Mouse (Mus musculus): ENCODE results near the gene Crygb.
"Not testable (repeated sequence)": the region's sequence is repeated elsewhere in the genome, so short reads cannot be mapped to it uniquely, and the experiment has no call there.

The Crygb gene

DNA sequence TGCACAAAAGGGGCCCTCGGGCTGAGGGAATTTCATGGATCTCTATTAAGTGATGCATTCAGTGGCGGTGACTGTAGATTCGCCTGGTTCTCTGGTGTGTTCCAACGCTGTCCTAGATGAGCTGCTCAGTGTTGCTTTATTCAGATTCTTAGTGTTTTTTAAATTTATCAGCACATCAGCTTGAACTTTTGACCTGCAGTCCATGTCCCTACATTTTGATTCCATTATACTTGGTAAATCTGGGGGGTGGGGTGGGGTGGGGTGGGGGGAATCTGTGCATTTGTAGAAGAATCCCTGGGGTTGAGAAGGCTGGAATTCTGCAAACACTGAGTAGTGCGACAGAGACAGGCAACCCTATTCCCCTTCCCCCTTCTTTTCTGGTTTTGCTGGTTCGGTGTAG, 8.5 kb downstream of the Crygb start, which contains the start of gene Crygc:
Crygc (minus strand) TSS at position 101 of the 400 bp plus-strand sequence.
- DNase-seq (ENCODE audit: low read depth in 1 of 2, low spot score in 2 of 2) = no peak

DNA sequence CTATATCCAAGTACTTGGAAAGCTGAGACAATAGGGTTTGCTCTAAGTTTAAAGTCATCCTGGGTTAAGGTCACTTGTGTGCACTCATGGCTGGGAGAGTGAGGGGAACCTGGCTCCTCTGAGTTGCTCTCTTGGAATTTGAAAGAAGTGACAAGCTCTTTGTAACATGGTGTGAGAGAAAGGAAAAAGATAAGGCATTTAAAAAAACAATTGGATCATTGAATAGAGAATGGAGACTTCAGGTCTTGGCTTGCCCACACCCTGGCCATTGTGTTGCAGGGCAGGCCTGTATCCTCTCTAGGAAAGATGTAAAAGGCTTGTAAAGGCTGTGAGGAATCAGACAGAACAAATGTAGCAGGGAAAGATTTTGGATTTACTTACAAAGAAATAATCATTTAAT, 14.2 kb downstream of the Crygb start:
- no peak for DNase-seq (ENCODE audit: low read depth in 1 of 2, low spot score in 2 of 2)

DNA sequence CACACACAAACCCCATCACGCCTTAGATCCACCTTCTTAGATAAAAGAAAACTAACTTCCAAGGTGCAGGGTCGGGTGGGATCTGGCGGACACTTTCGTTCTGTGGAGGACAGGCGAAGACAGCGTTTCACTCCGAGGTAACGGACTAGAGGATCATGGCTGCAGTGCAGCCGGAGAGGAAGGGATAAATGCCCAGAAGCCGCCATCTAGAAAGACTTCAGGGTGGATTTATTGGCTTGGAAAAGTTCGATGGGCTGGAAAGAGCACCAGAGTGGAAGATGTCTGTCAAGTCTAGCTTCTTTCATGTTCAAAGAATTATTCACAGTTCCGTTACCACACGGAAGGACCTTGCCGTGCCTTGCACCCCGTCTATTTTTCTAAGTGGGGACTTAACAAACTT, 17.9 kb downstream of the Crygb start:
- DNase-seq (ENCODE audit: low read depth in 1 of 2, low spot score in 2 of 2) = no peak

DNA sequence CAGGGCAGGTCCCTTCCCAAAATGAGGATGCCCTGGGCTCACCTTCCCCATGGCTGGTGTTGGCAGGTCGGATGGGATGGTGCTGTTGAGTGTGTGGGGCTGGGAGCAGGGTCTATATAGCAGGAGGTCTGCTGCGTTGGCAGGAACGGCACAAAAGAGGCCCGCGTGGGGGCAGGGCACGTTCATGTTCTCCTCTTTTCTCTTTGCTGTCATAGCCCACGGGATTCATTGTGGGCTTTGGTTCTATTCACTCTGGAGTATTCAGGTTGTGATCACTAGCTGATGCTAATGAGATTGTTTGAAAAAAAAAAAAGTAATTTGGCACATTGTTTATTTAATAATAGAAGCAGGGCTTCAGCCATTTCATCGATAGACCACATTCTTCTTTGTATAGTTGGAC, 18.7 kb downstream of the Crygb start, which contains the start of gene Crygd:
Crygd (minus strand) TSS at position 101 of the 400 bp plus-strand sequence.
- DNase-seq (ENCODE audit: low read depth in 1 of 2, low spot score in 2 of 2) = no peak

DNA sequence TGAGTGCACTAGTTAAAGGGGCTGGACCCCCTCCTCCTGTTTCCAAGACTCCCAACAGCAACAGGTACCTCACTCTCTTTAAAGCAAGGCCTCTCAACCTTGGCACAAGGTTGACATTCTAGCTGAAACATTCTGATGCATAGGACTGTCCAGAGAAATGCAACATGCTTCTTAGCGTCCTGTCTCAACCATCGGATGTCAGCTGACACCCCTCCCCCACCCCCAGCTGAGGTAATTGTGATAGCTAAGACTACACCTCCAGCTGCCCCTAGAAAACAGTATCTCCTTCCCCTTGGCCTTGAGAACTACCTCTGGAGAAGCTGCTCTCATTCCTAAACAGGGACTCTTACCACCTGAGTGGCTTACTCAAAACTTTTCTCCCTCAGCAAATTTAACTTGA, 29.9 kb downstream of the Crygb start:
- no peak for DNase-seq (ENCODE audit: low read depth in 1 of 2, low spot score in 2 of 2)

DNA sequence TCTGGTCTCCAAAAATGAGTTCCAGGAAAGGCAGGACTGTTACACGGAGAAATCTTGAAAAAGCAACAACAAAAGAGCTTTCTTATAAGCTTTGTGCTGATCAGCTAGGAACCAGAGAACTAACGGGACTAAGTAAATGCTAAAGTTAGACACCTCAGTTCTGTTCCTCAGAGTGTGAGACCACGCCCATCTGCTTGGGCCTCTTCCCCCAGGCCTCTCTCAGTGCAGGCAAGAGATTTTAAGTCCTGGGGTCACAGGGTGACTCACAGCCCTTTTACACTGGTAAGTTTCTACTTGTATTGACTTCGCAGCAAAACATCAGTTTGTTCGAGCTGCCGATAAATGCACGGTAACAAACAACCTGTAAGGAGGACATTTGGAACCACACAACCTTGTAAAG, 30.4 kb downstream of the Crygb start:
- no peak for DNase-seq (ENCODE audit: low read depth in 1 of 2, low spot score in 2 of 2)

DNA sequence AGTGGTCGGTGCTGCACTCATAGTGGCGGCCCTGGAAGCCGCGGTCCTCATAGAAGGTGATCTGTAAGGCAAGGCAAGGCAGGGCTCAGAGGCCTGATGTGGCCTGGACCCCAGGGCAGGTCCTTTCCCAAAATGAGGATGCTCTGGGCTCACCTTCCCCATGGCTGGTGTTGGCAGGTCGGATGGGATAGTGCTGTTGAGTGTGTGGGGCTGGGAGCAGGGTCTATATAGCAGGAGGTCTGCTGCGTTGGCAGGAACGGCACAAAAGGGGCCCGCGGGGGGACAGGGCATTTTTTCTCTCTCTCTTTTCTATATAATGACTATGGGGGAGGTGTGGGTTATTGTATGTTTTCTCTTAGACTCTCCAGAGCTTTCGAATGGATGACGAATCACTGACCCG, 31.1 kb downstream of the Crygb start, which contains the start of gene Cryge:
Cryge (minus strand) TSS at position 198 of the 400 bp plus-strand sequence.
- not testable (repeated sequence) for DNase-seq (ENCODE audit: low read depth in 1 of 2, low spot score in 2 of 2)

DNA sequence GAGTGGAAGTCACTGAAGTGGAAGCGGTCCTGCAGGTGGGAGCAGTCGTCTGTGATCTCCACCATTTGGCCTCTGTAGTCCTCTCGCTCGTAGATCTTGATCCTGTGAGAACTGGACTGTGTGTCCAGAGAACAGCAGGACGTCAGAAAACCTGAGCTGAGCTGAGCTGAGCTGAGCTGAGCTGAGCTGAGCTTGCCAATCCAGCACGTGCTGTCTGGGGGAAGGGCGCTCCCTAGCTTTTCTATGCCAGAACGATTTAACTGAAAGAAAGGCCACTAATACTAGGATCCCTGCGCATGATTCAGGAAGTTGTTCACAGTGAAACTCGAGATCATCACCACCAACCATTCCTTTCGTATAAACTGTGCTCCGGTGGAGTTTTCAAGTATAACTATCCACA, 33.3 kb downstream of the Crygb start:
- DNase-seq (ENCODE audit: low read depth in 1 of 2, low spot score in 2 of 2) = no peak

DNA sequence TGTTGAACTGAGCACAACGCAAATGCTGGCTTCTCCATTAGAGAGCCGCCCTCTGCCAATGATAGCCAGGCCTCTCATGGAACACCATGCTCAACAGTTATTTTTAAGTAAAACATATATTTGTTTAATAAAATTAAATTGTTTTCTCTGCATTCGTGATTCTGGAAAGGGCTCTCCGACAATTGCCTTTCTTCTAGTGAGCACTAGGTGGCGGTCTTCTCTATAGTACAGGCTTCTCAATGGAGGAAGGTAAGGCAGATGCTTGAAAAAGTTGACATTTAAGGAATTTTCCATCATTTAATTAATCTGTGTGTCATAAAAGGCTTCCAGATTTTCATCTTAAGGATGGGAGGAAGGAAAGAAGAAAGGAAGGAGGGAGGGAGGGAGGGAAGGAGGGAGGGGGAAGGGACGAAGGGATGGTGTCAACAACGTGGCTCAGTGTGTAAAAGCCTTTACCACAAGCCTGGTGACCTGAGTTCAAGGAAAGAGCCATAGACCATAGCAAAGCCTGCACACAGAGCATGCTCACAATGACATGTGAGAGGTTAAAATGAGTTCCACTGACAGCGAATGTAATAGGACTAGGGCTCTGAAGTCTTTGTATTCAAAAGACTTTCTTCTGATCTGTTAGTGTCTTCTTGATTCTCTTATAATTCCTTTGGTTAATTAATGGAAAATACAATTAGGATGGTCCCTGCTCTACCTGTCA, 35.5 kb downstream of the Crygb start:
- DNase-seq (ENCODE audit: low read depth in 1 of 2, low spot score in 2 of 2) = no peak

DNA sequence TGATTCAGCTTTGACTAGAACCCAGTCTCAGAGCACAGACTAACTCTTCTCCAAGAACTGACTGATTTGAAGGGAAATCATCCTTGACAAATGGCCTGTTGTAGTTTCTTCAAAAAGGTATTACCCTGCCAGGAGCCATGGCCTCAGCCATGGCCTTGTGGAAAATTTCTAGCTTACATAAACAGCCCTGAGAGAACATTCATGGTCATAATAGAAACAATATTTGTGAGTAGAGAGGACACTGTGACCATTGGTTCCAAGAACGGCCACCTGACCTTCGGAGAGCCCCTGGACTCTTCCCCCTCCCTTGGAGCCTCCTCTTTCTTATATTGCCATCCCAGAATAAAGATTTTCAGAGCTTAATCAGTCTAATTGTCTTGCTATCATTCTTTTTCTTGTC, 38.7 kb downstream of the Crygb start:
- DNase-seq (ENCODE audit: low read depth in 1 of 2, low spot score in 2 of 2) = no peak

DNA sequence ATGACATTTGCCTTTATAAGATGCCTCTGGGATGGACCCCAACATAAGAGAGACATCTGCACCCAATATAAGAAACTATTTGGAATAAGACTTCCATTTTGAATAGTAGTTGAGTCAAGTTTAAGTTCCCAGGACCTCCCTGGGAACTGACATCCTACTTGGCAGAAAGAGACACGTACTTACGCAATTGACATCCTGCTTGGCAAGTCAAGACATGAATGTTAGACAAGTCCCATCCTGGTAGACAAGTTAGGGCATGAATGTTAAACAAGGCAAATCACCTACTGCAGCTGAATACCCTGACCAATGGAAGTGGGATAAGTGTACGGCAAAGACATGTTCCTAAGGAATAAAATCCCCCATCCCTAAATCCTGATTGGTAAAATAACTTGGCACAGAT, 40.3 kb downstream of the Crygb start:
- DNase-seq (ENCODE audit: low read depth in 1 of 2, low spot score in 2 of 2) = no peak

DNA sequence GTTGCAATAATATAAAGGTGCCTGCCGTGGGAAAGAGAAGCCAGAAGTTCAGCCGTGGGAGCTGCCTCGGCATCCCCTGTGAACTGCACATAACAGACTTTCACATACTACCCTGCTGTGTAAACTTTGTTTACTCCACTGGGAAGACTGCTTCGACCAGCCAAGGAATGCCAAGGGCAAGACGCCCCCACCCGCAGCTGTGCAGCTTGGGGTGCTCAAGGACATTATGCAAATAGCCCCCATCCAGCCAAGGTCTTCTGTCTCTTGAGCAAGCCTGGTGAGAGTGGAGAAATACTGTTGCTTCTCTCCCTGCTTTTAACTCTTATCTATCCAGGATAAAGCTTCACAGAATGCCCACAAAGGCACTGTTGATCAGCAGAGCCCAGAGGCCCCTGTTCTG, 41.3 kb downstream of the Crygb start:
- no peak for DNase-seq (ENCODE audit: low read depth in 1 of 2, low spot score in 2 of 2)

DNA sequence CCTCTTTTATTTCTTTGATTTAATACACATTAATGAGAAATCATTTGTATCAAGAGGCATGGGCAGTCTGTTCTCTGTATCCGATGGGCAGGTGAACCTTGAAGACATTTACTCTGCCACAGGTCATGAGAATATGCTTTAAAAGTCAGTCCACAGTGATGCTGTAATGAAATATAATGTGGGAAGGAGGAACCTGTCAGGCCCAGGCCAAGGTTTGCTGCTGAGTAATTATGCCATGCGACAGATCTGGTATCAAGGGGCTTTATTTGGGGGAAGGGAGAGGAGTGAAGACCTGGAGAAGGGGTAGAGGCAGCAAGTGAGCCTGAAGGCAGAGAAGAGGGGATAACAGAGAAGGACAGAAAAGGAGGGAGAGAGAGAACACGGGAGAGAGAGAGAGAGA, 42.4 kb downstream of the Crygb start:
- no peak for DNase-seq (ENCODE audit: low read depth in 1 of 2, low spot score in 2 of 2)

DNA sequence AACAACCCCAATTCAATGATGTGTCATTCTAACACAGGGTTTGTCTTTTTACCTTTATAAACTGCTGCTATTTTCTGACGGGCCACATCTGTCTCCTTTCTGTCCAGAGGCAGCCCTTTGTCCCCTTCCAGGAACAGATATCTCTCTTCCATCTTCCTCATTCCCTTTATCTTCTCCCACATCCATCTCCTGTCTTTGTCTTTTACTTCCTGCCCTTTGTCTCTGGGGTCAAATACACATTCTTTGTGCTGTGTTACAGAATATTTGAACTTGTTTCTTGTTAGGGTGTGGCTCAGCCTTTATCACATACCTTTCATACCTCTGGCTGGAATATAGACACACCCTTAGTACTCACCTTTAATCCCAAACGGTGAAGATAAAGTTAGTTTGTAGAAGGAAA, 44.5 kb downstream of the Crygb start:
- no peak for DNase-seq (ENCODE audit: low read depth in 1 of 2, low spot score in 2 of 2)

DNA sequence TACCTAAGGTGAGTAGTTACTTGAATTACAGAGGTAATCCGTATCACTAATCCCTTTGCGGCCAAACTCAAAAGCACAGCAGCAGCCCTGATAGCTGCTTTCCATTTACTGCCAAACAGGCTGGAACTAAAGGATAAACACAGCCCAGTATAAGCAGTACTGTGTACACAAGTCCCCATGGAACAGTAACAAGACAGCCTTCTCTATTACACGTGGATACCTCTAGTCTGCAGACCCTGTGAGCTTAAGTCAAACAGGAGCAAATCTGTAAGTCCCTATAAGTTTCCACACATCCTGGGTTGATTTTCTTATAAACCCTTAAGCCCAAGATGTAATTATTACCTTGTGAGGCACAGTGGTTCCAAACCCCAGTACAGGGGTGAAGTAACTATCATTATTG, 46.6 kb downstream of the Crygb start:
- DNase-seq (ENCODE audit: low read depth in 1 of 2, low spot score in 2 of 2) = no peak

DNA sequence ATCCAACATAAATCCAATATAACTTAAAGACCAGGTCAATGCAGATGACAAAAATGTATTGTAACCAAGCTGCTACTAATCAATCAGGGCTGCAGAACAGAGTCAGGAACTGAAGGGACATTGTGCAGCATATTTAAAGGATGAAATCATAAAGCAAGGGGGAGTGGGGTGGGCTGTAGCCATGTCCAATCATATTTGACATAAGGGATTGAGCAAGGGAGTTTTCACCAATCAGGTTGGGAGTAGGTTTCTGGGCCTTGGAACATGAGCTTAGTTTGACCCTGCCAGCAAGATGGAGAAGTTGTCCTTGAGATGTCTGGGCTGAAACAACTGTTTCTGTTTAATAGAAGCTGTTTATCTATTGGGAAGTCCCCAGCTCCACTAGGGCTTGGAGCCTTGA, 49.4 kb downstream of the Crygb start, which contains the start of gene Akr1cl:
Akr1cl (minus strand) TSS at position 119 of the 400 bp plus-strand sequence.
- DNase-seq (ENCODE audit: low read depth in 1 of 2, low spot score in 2 of 2) = no peak
